Mouse (Mus musculus) olfactory bulb, adult 2 months (tissue): ENCODE data around the gene Ppp6r2. TPM values are rescaled to one million over a fixed set of nuclear protein-coding genes. Genes with fewer than 3 reads are reported as not detected.

Experiments used
- H3K27ac ChIP-seq: fragments of 200-500 bp; 2 replicates; pipeline ENCODE4 v1.5.1; 2012; ENCODE audit warnings: low read depth, low read length; ENCODE audit not compliant: insufficient read depth
- H3K4me1 ChIP-seq: fragments of 200-500 bp; 2 replicates; pipeline ENCODE4 v1.6.1; 2012; ENCODE audit warnings: low read length; ENCODE audit not compliant: control insufficient read depth, insufficient read depth
- H3K4me3 ChIP-seq: fragments of 200-500 bp; 2 replicates; pipeline ENCODE4 v1.5.1; 2012; ENCODE audit warnings: mild to moderate bottlenecking, low read depth, low read length, moderate library complexity; ENCODE audit not compliant: insufficient read depth
- CTCF ChIP-seq: fragments of 200-500 bp; IDR thresholded peaks from 2 replicates; pipeline ENCODE4 v1.5.1; 2012; ENCODE audit warnings: low read depth, mild to moderate bottlenecking, low read length, moderate library complexity; ENCODE audit not compliant: insufficient read depth
- POLR2A ChIP-seq: fragments of 200-500 bp; IDR thresholded peaks from 2 replicates; pipeline ENCODE4 v1.6.1; 2012; ENCODE audit warnings: mild to moderate bottlenecking, low read depth, low read length, moderate library complexity; ENCODE audit not compliant: insufficient read depth
- WGBS: fragments of 180-500 bp; shearing (Covaris S2); methylation state at CpG from one replicate; pipeline ENCODE4 v1.1.7; 2018; 5-methylcytosine and 5-hydroxymethylcytosine counted together
- polyA plus RNA-seq: library from polyadenylated mRNA; stranded (reverse); fragments of >200 nt; gene quantifications from 2 replicates; pipeline ENCODE4 v1.2.4, GENCODE M21; 2012; ENCODE audit warnings: low replicate concordance; ENCODE audit not compliant: missing spikeins, insufficient read depth, insufficient read length

Ppp6r2 gene
- polyA plus RNA-seq, 1 experiment = not detected

DNA sequence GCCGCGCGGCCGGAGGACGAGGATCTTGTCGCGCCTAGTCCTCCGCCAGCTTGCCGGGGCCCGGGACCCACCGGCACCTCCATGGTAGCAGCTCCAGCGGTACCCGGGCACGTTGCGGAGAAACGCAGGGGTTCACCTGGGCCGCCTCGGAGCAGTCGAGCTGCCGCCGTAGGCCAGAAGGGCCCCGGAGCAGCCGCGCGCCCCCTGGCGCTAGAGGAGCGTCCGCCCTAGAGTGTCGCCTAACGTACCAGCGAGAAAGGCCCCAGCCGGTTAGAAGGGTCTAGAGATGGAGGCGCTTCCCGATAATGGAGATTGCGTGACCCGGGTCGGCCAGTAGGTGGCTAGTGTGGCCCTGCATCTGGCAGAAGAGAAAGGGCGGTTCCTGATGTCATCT, 15.0 kb upstream of the Ppp6r2 start, which contains the start of gene Dennd6b:
Dennd6b (minus strand) TSS at position 184 of the 394 bp plus-strand sequence.
- Histone ChIP-seq H3K4me1 (peaks cover 8% of the 10 kb centered on the region), H3K27ac (peak within 1 kb of the TSS; percentile 97), H3K4me3 (peak within 1 kb of the TSS; percentile 92)
- under 1% methylated on average over 38 of the region's 38 CpGs for WGBS
- TF ChIP-seq POLR2A (no peak; the same call in 1 of the 2 replicates), CTCF (peak; percentile 87)

DNA sequence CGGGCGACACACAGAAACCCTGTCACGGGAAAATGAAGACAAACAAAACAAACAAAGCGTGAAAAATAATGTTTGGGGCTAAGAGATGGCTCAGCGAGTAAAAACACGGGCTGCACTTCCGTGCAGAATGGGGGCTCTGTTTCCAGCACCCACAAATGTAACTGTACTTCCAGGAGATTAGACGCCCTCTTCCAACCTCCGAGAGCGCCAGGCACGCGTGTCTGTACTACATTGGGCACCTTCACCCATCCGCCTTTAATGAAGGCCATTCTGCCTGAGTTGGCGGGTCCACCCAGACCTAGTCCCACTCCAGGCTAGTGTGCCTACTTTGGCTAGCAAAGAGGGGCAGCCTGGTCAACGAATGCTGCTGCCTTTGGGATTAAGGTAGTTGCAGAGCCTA, 14.3 kb upstream of the Ppp6r2 start:
- TF ChIP-seq POLR2A (no peak), CTCF (no peak)
- H3K4me3 ChIP-seq = peak overlapping the region; percentile 92
- WGBS = 38% methylated on average over 15 of the region's 15 CpGs
- H3K27ac ChIP-seq = peak overlapping the region; percentile 65
- peaks cover 8% of the 10 kb centered on the region for H3K4me1 ChIP-seq

DNA sequence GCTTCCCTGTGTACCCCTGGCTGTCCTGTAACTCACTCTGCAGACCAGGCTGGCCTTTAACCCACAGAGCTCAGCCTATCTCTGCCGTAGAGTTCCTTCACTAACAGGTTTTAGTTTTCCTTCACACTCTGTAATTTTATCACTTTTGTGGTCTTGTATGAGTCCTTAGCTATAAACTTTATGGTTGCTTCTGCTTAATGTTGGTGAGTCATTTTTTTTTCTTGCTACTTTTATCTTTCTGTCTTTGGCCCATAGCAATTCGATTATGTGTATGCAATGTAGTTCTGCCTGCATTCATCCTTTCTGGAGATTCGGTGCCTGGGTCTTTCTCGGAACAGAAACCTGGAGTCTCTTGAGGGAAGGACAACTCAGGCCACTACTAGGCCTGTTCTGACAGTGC, 3.9 kb upstream of the Ppp6r2 start:
- H3K27ac ChIP-seq = no peak overlapping the region
- 90% methylated on average over 4 of the region's 4 CpGs for WGBS
- TF ChIP-seq CTCF = no peak
- TF ChIP-seq POLR2A = no peak

DNA sequence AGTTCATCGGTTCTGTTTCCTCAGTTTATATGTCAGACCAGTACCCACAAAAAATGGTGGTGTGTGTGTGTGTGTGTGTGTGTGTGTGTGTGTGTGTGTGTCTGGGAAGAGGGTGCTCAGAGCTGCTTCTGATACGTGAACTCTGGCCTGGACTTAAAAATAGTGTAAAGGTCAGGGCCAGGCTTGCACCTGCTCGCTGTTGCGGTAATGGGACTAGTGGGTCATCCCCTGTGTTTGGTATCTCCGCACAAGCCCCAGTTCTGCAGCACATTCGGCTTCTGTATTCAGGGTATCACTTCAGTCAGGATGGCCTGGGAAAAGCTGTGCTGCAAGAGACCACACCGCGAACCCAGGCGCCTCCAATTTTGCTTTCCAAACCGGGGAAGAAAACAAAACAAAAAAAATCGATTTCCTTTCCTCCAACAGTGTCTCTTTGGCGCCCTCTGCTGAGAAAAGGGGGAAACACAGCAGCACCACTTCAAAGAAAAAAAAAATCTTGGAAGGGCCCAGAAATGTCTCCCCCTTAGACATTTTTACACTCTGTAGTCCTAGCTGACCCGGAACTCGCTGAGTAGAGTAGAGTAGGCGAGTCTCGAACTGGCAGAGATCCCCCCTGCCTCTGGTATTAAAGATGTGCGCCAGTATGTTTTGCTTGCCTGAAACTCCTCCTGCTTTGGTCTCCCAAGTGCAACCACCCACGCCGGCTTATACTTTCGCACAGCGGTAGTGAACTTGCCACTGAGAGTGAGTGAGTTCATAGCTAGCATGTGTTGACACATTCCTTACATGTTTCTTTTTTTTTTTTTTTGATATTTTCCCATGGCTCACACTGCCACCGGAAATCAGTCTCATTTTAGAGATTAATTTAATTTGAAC, 1.2 kb upstream of the Ppp6r2 start:
- TF ChIP-seq CTCF = peak; percentile 17; the same call in 1 of the 2 replicates
- TF ChIP-seq POLR2A = no peak
- 7% methylated on average over 22 of the region's 22 CpGs for WGBS
- Histone ChIP-seq H3K27ac (peak overlapping the region; percentile 88), H3K4me1 (peaks cover 6% of the 10 kb centered on the region), H3K4me3 (peak overlapping the region; percentile 48)

More for the DNA sequence above, 3.9 kb upstream of the Ppp6r2 start:
- Histone ChIP-seq H3K4me3 (no peak overlapping the region), H3K4me1 (peaks cover 4% of the 10 kb centered on the region)

DNA sequence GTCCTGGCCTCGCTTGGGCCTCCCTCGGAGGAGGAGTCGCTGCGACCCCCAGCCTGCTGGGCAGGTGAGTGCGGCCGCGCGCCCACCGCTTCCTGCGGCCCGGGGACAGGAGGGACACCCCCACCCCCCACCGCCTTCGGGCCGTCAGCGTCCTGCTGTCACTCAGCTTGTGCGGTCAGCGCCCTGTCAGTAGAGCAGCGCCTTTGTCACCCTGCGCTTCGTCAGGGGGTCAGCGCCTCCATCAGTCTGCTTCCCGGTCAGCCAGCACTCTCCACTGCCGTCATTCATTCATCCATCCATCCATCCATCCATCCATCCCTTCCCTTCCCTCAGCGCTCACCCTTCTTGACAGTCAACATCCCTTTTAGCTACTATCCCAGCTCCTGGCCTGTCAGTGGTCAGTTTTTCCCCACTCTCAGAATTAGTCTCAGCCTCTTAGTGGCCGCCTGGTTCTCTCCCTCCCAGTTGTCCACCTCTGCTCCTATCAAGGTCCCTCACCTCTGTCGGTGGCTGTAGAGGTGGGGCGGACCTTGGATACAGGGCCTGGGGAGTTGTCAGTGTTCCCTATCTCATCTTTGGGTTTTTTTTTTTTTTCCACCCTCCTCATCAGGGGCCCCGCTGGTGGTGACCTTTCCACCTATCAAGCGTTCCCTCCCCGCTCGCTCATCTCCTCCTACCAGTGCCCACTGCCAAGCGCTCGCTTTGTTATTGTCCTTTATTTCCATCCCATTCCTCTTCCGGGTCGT, 536 bp downstream of the Ppp6r2 start:
- Histone ChIP-seq H3K27ac (peak overlapping the region; percentile 81), H3K4me3 (peak overlapping the region; percentile 73), H3K4me1 (peaks cover 10% of the 10 kb centered on the region)
- TF ChIP-seq POLR2A (no peak), CTCF (no peak)
- WGBS = 1% methylated on average over 35 of the region's 35 CpGs

DNA sequence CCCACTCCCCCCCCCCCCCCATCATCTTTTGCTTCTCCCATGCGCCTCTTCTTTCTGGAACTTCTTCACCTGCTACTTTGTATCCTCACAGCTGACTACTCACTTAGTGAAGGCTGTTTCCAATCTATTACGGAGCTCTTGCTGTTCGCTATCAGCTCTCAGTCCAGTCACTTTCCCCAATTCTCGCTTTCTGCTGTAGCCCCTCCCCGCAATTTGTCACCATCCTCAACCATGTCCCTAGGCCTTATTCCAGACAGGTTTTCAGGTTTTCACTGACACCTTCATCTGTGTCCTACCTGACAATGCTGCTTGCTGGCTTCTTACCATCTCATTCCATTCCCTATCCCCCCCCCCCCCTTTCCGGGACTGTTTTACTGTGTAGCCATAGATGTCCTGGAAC, 1.1 kb downstream of the Ppp6r2 start:
- H3K4me3 ChIP-seq = peak overlapping the region; percentile 73
- H3K4me1 ChIP-seq = peaks cover 10% of the 10 kb centered on the region
- TF ChIP-seq POLR2A = no peak
- no peak for TF ChIP-seq CTCF
- H3K27ac ChIP-seq = no peak overlapping the region
- WGBS = 41% methylated on average over 6 of the region's 6 CpGs

DNA sequence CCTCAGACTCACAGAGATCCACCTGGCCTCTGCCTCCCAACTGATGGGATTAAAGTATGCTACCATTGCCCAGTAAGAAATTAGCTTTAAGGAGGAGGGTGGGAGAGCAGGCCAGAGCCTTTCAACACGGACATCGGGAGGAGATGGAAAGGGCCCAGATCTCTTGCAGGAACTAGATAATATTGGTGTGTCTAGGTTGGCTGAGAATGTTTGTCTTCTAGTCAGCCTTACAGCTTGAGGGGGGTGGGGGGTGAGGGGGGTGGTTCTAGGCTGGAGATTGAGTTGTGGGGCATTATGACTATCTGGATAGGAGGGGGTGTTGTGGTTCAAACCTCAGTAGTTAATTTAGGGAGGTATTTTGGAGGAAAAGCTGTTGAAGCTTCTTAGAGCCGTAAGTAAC, 2.2 kb downstream of the Ppp6r2 start:
- peaks cover 10% of the 10 kb centered on the region for H3K4me1 ChIP-seq
- H3K27ac ChIP-seq = no peak overlapping the region
- TF ChIP-seq CTCF (no peak), POLR2A (no peak)
- WGBS = 37% methylated on average over 3 of the region's 3 CpGs
- H3K4me3 ChIP-seq = peak overlapping the region; percentile 19

DNA sequence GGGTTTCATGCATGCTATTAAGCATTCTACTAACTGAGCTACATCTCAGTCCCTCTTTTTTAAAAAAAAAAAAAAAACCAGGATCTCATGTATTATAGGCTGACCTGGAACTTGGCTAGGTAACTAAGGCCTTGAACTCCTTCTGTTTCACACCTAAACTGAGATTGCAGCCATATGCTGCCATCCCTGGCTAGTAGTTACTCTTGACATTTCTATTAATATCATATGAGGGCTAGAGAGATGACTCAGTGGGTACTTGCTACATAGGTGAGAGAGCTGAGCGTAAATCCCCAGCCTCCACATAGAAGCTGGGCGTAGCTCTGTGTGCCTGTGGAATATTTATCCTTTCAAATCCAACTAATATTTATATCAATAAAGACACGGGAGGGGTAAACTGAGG, 3.6 kb downstream of the Ppp6r2 start:
- Histone ChIP-seq H3K27ac (no peak overlapping the region), H3K4me3 (no peak overlapping the region), H3K4me1 (peaks cover 8% of the 10 kb centered on the region)
- 81% methylated on average over 3 of the region's 3 CpGs for WGBS
- TF ChIP-seq CTCF (no peak), POLR2A (no peak)

DNA sequence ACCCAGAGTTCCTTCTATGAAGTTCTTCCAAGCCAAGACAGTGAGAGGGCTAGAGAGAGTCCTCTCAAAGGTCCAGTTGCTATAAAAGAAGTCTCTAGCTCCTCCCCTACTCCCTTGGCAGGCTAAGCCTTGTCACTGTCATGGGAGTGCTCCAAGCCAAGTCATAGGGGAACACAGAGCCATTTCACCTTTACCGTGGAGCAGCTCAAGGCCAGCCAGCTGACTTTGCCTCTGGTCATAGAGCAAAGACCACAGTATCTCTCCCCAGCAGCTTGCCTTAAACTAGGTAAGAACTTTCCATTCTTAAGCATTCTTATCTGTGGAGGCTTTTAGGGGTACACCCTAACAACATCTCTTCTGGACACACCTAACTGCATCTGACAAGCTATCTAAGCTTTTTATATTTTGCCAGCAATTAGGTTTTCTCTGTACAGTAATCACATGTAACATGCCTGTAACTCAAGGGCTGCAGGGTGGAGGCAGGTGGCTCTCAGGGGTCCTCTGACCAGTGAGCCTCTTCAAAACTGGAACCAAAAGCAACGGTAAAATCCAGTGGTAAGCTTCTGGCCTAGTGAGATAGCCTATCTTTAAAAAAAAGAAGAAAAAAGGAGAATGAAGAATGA, 4.4 kb downstream of the Ppp6r2 start:
- Histone ChIP-seq H3K27ac (no peak overlapping the region), H3K4me1 (peaks cover 7% of the 10 kb centered on the region), H3K4me3 (no peak overlapping the region)
- no peak for TF ChIP-seq CTCF
- TF ChIP-seq POLR2A = no peak
- 61% methylated on average over 2 of the region's 2 CpGs for WGBS
